Mouse (Mus musculus) midbrain, embryonic 11.5 days (tissue): ENCODE data around the gene Cass4. TPM values are rescaled to one million over a fixed set of nuclear protein-coding genes. Genes with fewer than 3 reads are reported as not detected.

Experiments used
- ATAC-seq: fragments of 200-750 bp; cut with Nextera tagmentation; 2 replicates; pipeline ENCODE4 v1.8.0; 2017; ENCODE audit warnings: moderate TSS enrichment, moderate library complexity; ENCODE audit not compliant: low FRiP score
- DNase-seq: peaks from one replicate; pipeline ENCODE4 v3.0.0; 2015; ENCODE audit warnings: low spot score; ENCODE audit errors: missing footprints
- H3K27ac ChIP-seq: fragments of 300-500 bp; sonication (generic); 2 replicates; pipeline ENCODE4 v1.5.1; 2014; ENCODE audit warnings: low read depth, low read length
- H3K27me3 ChIP-seq: fragments of 300-500 bp; sonication (generic); 2 replicates; pipeline ENCODE4 v1.6.1; 2014; ENCODE audit warnings: mild to moderate bottlenecking, low read length, moderate library complexity, mixed read lengths; ENCODE audit not compliant: control insufficient read depth, insufficient read depth
- H3K36me3 ChIP-seq: fragments of 300-500 bp; sonication (generic); 2 replicates; pipeline ENCODE4 v1.6.1; 2014; ENCODE audit warnings: mild to moderate bottlenecking, low read length, moderate library complexity, mixed read lengths; ENCODE audit not compliant: control insufficient read depth, insufficient read depth
- H3K4me1 ChIP-seq: fragments of 300-500 bp; sonication (generic); 2 replicates; pipeline ENCODE4 v1.6.1; 2014; ENCODE audit warnings: low read length; ENCODE audit not compliant: control insufficient read depth, insufficient read depth
- H3K4me2 ChIP-seq: fragments of 300-500 bp; sonication (generic); 2 replicates; pipeline ENCODE4 v1.6.1; 2014; ENCODE audit warnings: mild to moderate bottlenecking, moderate library complexity
- H3K4me3 ChIP-seq: fragments of 300-500 bp; sonication (generic); 2 replicates; pipeline ENCODE4 v1.5.1; 2014; ENCODE audit warnings: low read depth, low read length
- H3K9ac ChIP-seq: fragments of 300-500 bp; sonication (generic); 2 replicates; pipeline ENCODE4 v1.6.1; 2014; ENCODE audit warnings: low read length
- H3K9me3 ChIP-seq: fragments of 300-500 bp; sonication (generic); 2 replicates; pipeline ENCODE4 v1.6.1; 2016; ENCODE audit warnings: low read length; ENCODE audit not compliant: control insufficient read depth
- WGBS: fragments of 180-500 bp; shearing (Covaris S2); extraction: QIAGEN DNeasy Blood & Tissue Kit; methylation state at CpG from one replicate; pipeline ENCODE4 v1.1.7; 2014; 5-methylcytosine and 5-hydroxymethylcytosine counted together
- polyA plus RNA-seq: library from polyadenylated mRNA; unstranded; fragments of >200 nt; fragmentation: Nextera tagmentation; extraction: Ambion mirVana; gene quantifications from 2 replicates; pipeline ENCODE4 v1.2.1, GENCODE M21; 2014

The Cass4 gene
- polyA plus RNA-seq, 1 experiment from 2014 or later = 0.31 TPM

DNA sequence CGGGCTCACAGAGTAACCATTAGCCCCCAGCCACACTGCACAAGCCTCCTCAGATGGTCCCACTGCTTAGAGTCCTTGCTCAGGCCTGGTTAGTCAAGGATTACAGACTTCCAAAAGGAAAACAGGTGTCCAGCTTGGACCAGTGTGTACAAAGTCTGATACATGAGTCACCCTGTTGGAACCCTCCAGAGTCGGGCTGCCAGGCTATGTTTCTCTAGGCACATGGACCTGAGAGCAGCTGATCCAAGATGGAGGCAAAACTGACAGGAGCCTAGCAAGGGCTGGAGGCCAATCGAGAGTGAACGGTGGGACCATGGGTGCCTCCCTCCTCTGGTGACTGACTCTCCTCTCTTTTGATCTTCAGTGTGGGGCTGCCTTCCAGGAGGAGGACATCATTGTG lies 69.2 kb downstream of the Cass4 start:
- WGBS = 93% methylated on average over 4 of the region's 4 CpGs
- ATAC-seq = no peak
- H3K4me1 ChIP-seq = no peaks in the 10 kb centered on the region
- no peak overlapping the region for H3K4me3 ChIP-seq
- H3K27me3 ChIP-seq = no peaks in the 10 kb centered on the region
- H3K36me3 ChIP-seq = peaks cover 4% of the 10 kb centered on the region
- no peaks in the 10 kb centered on the region for H3K9me3 ChIP-seq
- no peak overlapping the region for H3K4me2 ChIP-seq
- H3K27ac ChIP-seq = no peak overlapping the region
- H3K9ac ChIP-seq = no peak overlapping the region
- DNase-seq = no peak

DNA sequence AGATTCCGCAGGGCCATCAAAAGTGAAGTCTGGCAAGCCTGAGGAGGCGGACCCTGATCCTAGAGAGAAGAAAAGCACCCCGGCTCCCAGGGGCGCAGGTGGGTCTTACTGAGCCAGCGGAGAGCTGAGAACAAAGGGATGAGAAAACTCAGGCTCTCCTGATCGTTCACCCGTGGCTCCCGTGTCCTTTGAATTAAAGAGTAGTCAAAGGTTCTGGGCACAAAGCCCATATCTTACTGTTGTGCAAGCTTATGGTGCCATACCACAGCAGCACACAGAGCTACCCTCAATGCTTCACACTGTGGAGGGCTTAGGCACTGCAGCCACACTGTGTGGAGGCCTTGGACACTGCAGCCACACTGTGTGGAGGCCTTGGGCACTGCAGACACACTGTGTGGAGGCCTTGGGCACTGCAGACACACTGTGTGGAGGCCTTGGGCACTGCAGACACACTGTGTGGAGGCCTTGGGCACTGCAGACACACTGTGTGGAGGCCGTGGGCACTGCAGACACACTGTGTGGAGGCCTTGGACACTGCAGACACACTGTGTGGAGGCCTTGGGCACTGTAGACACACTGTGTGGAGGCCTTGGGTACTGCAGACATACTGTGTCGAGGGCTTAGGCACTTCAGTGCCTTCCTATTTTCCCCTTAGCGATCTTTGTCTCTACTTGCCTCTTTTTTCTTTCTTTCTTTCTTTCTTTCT lies 73.0 kb downstream of the Cass4 start:
- no peak overlapping the region for H3K27ac ChIP-seq

DNA sequence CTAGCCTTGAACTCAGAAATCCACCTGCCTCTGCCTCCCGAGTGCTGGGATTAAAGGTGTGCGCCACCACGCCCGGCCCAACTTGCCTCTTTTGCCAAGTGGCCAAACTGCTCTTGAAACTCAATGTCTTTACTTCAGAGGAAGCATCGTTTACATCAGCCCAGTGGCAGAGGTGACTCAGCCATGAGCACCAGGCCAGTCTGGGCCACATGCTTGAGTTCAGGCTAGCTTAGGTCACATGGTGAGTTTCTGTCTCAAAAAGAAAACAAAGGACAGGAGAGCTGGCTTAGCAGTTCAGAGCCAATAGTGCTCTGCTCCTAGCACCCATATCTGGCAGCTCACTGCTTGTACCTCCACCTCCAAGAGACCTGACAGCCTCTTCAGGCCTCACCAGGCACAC lies 73.6 kb downstream of the Cass4 start:
- DNase-seq = no peak
- H3K9me3 ChIP-seq = no peaks in the 10 kb centered on the region
- 97% methylated on average over 5 of the region's 5 CpGs for WGBS
- H3K4me1 ChIP-seq = no peaks in the 10 kb centered on the region
- H3K27ac ChIP-seq = no peak overlapping the region
- ATAC-seq = no peak
- no peak overlapping the region for H3K4me3 ChIP-seq
- no peak overlapping the region for H3K9ac ChIP-seq
- peaks cover 3% of the 10 kb centered on the region for H3K36me3 ChIP-seq
- no peak overlapping the region for H3K4me2 ChIP-seq
- no peaks in the 10 kb centered on the region for H3K27me3 ChIP-seq

More for the DNA sequence above, 73.0 kb downstream of the Cass4 start:
- Histone ChIP-seq H3K9me3 (no peaks in the 10 kb centered on the region), H3K4me1 (no peaks in the 10 kb centered on the region), H3K36me3 (peaks cover 3% of the 10 kb centered on the region), H3K4me2 (no peak overlapping the region), H3K27me3 (no peaks in the 10 kb centered on the region), H3K4me3 (no peak overlapping the region), H3K9ac (no peak overlapping the region)
- DNase-seq (no peak), ATAC-seq (no peak)
- 80% methylated on average over 11 of the region's 11 CpGs for whole genome bisulfite sequencing

DNA sequence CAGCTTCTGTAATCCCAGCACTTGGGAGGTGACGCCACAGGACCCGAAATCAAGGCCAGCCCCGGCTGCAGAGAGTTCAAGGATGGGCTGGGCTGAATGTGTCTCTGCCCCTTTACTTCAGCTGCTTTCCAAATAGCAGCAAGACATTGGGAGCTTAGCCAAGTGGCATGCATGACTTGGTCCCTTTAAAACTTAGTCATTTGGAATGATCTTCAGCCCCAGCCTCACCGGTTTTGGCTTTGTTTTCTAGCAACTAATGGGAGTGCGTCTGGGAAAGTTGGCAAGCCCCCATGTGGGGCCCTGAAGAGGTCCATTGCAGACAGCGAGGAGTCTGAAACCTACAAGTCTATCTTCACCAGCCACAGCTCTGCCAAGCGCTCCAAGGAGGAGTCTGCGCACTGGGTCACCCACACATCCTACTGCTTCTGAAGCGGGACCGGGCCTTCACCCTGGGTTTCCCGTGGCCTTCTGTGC lies 74.8 kb downstream of the Cass4 start:
- DNase-seq = no peak
- ATAC-seq = no peak
- H3K4me1 ChIP-seq = no peaks in the 10 kb centered on the region

DNA sequence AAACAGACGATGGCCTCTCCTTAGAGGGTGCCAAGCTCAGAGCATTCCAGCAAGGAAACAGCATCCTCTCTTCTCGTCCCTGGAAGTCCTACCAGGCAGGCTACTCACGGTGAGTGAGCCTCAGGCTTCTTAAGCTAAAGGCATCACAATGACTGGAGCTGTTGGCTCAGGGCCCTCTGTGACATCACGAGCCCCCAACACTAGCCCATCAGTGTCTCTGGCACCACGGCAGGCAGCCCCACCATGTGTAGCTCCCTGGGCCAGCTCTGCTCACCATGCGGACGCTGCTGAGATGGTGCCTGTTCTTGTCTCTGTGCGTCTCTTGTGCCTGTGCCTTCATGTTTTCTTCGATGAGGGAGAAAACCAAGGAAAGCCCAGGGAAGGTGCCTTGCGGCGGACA lies 78.7 kb downstream of the Cass4 start, which contains the start of gene Fam209:
Gene Fam209, plus strand, starts transcription at position 203 of the 400 bp plus-strand sequence.
- DNase-seq (no peak), ATAC-seq (no peak)
- H3K9me3 ChIP-seq = no peaks in the 10 kb centered on the region
- H3K27ac ChIP-seq = no peak within 1 kb of the TSS
- H3K4me2 ChIP-seq = no peak within 1 kb of the TSS
- H3K27me3 ChIP-seq = no peaks in the 10 kb centered on the region
- H3K4me3 ChIP-seq = no peak within 1 kb of the TSS
- H3K36me3 ChIP-seq = 0 out of 2 replicates have a peak, but pooled peaks cover 3% of the 10 kb centered on the region
- H3K4me1 ChIP-seq = no peaks in the 10 kb centered on the region
- 93% methylated on average over 11 of the region's 11 CpGs for WGBS
- no peak within 1 kb of the TSS for H3K9ac ChIP-seq

More for the DNA sequence above, 74.8 kb downstream of the Cass4 start:
- Histone ChIP-seq H3K36me3 (peaks cover 3% of the 10 kb centered on the region), H3K27me3 (no peaks in the 10 kb centered on the region), H3K27ac (no peak overlapping the region), H3K9ac (no peak overlapping the region), H3K4me3 (no peak overlapping the region), H3K9me3 (no peaks in the 10 kb centered on the region), H3K4me2 (no peak overlapping the region)
- 88% methylated on average over 11 of the region's 11 CpGs for WGBS

DNA sequence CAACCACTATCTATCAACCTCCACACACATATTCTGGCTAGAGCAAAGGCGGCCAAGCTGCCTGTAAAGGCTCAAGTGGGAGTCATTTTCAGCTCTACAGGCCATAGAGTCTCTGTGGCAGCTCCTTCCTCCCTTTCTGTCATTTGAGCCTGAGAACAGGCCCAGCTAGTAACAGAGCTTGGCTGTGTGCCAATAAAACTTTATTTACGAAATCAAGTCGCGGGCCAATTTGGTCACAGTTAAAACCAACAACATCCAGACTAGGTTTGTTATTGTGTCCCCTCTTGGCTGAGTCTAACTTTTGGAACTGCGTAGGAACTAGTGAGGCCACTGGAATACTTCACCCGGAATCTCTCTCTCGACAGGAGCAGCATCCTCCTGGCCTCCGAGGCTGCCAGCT lies 80.0 kb downstream of the Cass4 start:
- H3K27me3 ChIP-seq = no peaks in the 10 kb centered on the region
- H3K9ac ChIP-seq = no peak overlapping the region
- DNase-seq = no peak
- no peaks in the 10 kb centered on the region for H3K4me1 ChIP-seq
- no peak overlapping the region for H3K4me3 ChIP-seq
- no peak overlapping the region for H3K27ac ChIP-seq
- no peak for ATAC-seq
- H3K4me2 ChIP-seq = no peak overlapping the region
- WGBS = 87% methylated on average over 8 of the region's 8 CpGs
- H3K9me3 ChIP-seq = no peaks in the 10 kb centered on the region
- 0 out of 2 replicates have a peak, but pooled peaks cover 2% of the 10 kb centered on the region for H3K36me3 ChIP-seq

DNA sequence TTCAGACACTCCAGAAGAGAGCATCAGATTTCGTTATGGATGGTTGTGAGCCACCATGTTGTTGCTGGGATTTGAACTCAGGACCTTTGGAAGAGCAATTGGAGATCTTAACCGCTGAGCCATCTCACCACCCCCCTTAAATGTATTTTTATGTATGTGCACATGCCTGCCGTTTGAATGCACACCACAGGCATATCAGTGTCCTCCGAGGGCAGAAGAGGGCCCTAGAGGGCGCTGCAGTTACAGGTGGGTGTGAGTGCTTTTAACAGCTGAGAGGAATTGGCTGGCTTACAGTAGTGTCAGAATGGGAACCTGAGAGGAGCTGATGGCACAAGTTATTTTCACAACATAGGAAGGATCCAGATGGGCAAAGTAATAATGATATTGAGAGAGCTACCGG lies 81.4 kb downstream of the Cass4 start:
- no peak overlapping the region for H3K27ac ChIP-seq
- no peak overlapping the region for H3K4me3 ChIP-seq
- no peaks in the 10 kb centered on the region for H3K36me3 ChIP-seq
- no peaks in the 10 kb centered on the region for H3K9me3 ChIP-seq
- DNase-seq (no peak), ATAC-seq (no peak)
- H3K4me2 ChIP-seq = no peak overlapping the region
- H3K4me1 ChIP-seq = no peaks in the 10 kb centered on the region
- 35% methylated on average over 6 of the region's 6 CpGs for WGBS
- no peak overlapping the region for H3K9ac ChIP-seq
- H3K27me3 ChIP-seq = no peaks in the 10 kb centered on the region

DNA sequence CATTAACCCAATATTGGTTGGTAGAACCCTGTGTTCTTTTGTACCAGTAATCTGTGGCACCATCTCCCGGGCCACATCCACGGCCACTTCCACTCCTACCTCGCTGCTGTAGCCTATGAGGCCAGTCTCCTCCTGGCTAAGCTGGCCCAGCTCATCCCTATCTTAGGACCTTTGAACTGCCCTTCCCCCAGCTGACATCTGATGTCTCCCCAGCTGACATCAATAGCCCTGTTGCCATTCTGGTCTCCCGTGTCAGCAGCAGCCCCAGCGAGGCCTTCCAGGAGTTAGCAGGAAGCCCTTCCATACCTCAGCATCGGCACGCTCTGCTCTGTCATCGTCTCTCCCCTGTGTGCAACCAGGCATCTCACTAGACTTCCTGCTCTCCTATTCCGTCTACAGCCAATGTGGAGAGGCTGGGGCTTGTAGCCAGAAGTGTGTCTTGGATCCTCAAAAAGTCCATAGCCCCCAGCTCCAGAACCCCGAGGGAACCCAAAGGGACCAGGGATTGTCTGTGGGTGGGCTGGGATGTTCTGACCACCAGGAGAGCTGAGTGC lies 83.2 kb downstream of the Cass4 start:
- H3K27ac ChIP-seq = no peak overlapping the region
- H3K9ac ChIP-seq = no peak overlapping the region
- no peaks in the 10 kb centered on the region for H3K4me1 ChIP-seq
- WGBS = 45% methylated on average over 10 of the region's 10 CpGs
- no peaks in the 10 kb centered on the region for H3K36me3 ChIP-seq
- DNase-seq (no peak), ATAC-seq (no peak)
- no peaks in the 10 kb centered on the region for H3K27me3 ChIP-seq
- no peaks in the 10 kb centered on the region for H3K9me3 ChIP-seq
- H3K4me3 ChIP-seq = no peak overlapping the region
- no peak overlapping the region for H3K4me2 ChIP-seq

DNA sequence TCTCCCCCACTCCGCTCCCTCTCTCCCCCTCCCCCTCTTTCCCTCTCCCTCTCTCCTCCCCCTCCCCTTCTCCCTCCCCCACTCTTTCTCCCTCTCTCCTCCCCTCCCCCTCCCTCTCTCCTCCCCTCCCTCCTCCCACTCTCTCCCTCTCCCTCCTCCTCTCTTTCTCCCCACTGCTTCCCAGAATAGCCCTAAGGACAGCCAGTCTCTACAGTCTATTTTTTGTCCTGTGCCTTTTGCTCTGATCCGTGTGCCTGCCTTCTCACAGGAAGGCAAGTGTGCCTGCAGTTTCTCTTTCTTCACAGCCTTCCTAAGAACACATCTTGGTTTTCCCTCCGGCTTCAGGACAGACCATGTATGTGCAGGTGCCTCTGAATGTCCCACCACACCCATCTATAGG lies 83.8 kb downstream of the Cass4 start:
- H3K9ac ChIP-seq = no peak overlapping the region
- H3K27me3 ChIP-seq = no peaks in the 10 kb centered on the region
- H3K4me1 ChIP-seq = no peaks in the 10 kb centered on the region
- no peaks in the 10 kb centered on the region for H3K36me3 ChIP-seq
- no peak overlapping the region for H3K4me3 ChIP-seq
- no peak overlapping the region for H3K4me2 ChIP-seq
- WGBS = 56% methylated on average over 3 of the region's 3 CpGs
- peak; percentile 34; the same call in 1 of the 2 replicates for ATAC-seq
- H3K9me3 ChIP-seq = no peaks in the 10 kb centered on the region
- DNase-seq = no peak
- no peak overlapping the region for H3K27ac ChIP-seq
